Mouse (Mus musculus) spleen, adult 12 weeks (tissue): ENCODE measurements around the gene Tsfm.

Experiments
- DNase-seq: peaks from one replicate; pipeline ENCODE4 v3.0.0; 2022; ENCODE audit warnings: low spot score

Gene Tsfm

GRCm38 (mm10) chr10:126962271-126962965, 68.2 kb downstream of the Tsfm start:
- DNase-seq = no peak

GRCm38 (mm10) chr10:126961757-126962156, 68.9 kb downstream of the Tsfm start:
- DNase-seq = no peak
